Mouse (Mus musculus) gastrocnemius, adult 2 months (tissue): Measurements from ENCODE around the gene Gm21764. TPM values are rescaled to one million over a fixed set of nuclear protein-coding genes. Genes with fewer than 3 reads are reported as not detected.
"Not testable (repeated sequence)": the region's sequence is repeated elsewhere in the genome, so short reads cannot be mapped to it uniquely, and the experiment has no call there.

ENCODE experiments used
- DNase-seq: peaks from one replicate; pipeline ENCODE4 v3.0.0; 2022
- H3K27ac ChIP-seq: fragments of 200-600 bp; 2 replicates; pipeline ENCODE4 v1.8.1; 2022; ENCODE audit warnings: mild to moderate bottlenecking
- H3K4me3 ChIP-seq: fragments of 200-600 bp; 2 replicates; pipeline ENCODE4 v1.8.1; 2022; ENCODE audit warnings: mild to moderate bottlenecking, moderate library complexity
- intact Hi-C: fragments of 180-260 bp; cut with DNase I; formaldehyde crosslinking; loops from one replicate; pipeline ENCODE4 v1.15.1; 2025
- long read RNA-seq, 2 experiments: library from polyadenylated mRNA; stranded (forward); transcript quantifications; one replicate each; pipeline ENCODE4 v2.0.0; 2021
- total RNA-seq, 2 experiments: library from RNA; stranded (reverse); gene quantifications; 2 replicates each; pipeline ENCODE4 v1.2.3; 2021

Gene Gm21764
- not detected for total RNA-seq
- long read RNA-seq, experiment 1, result 0 reads
- long read RNA-seq, experiment 2, result 0 reads

- DNase-seq, H3K4me3 ChIP-seq, intact Hi-C loops, H3K27ac ChIP-seq: not testable (repeated sequence)
These were observed at the start of gene Gm21764 for GRCm38 (mm10) chrY:18061712-18062111. Gene Gm21764, minus strand, starts transcription at chrY:18061812.

- H3K4me3 ChIP-seq, H3K27ac ChIP-seq, DNase-seq, intact Hi-C loops: not testable (repeated sequence)
These were observed 27.2 kb upstream of the Gm21764 start, which contains the start of gene Ssty1 for GRCm38 (mm10) chrY:18088816-18089215. Gene Ssty1, plus strand, starts transcription at chrY:18089116.

Other genes with a start within 250 kb of the Gm21764 start
- gene Gm21904, start 215.5 kb downstream of the Gm21764 start, total RNA-seq, result not detected
- gene Gm20772, start 187.1 kb downstream of the Gm21764 start, total RNA-seq, result not detected
- not detected for gene Gm20831, start 187.1 kb downstream of the Gm21764 start, total RNA-seq
- not detected for gene Srsy, start 124.5 kb downstream of the Gm21764 start, total RNA-seq
- gene Ssty1, start 27.3 kb upstream of the Gm21764 start, total RNA-seq, result not detected